Mouse (Mus musculus): ENCODE measurements around the gene Gm10647.

The Gm10647 gene

GRCm38 (mm10) chr9:66846822-66847221 is 50.0 kb downstream of the Gm10647 start:
- no peak for DNase-seq (ENCODE audit: low read depth, low spot score)

Data from CD4-positive, CD25-positive, alpha-beta regulatory T cell, adult 2 months (primary cell).